Mouse (Mus musculus): ENCODE results near the gene Robo1. TPM values are rescaled to one million over a fixed set of nuclear protein-coding genes. Genes with fewer than 3 reads are reported as not detected.

The Robo1 gene
- polyA plus RNA-seq, 1 experiment from 2014 or later: 26.0 TPM

GRCm38 (mm10) chr16:72670240-72671038 lies 362.3 kb downstream of the Robo1 start:
- ATAC-seq (replicated peaks; ENCODE audit: low FRiP score): peak; percentile 86
- WGBS: 43% methylated on average over 6 of the region's 6 CpGs

GRCm38 (mm10) chr16:72677234-72677633 lies 369.1 kb downstream of the Robo1 start:
- Histone ChIP-seq H3K4me2 (no peak overlapping the region), H3K9me3 (replicated peaks) (no peaks in the 10 kb centered on the region), H3K27ac (no peak overlapping the region), H3K4me1 (peaks cover 18% of the 10 kb centered on the region), H3K9ac (no peak overlapping the region), H3K27me3 (no peaks in the 10 kb centered on the region), H3K4me3 (replicated peaks) (no peak overlapping the region), H3K36me3 (no peaks in the 10 kb centered on the region)
- ATAC-seq (replicated peaks; ENCODE audit: low FRiP score): 0 out of 2 replicates have a peak, but pooled peaks have one; percentile 43
- 47% methylated on average over 5 of the region's 5 CpGs for WGBS

More at GRCm38 (mm10) chr16:72670240-72671038, 362.3 kb downstream of the Robo1 start:
- Histone ChIP-seq H3K27me3 (no peaks in the 10 kb centered on the region), H3K36me3 (no peaks in the 10 kb centered on the region), H3K4me1 (peaks cover 29% of the 10 kb centered on the region), H3K9me3 (replicated peaks) (no peaks in the 10 kb centered on the region), H3K4me3 (replicated peaks) (no peak overlapping the region), H3K9ac (no peak overlapping the region), H3K4me2 (peak overlapping the region; percentile 19), H3K27ac (peak overlapping the region; percentile 66; the same call in 1 of the 2 replicates)

DNA sequence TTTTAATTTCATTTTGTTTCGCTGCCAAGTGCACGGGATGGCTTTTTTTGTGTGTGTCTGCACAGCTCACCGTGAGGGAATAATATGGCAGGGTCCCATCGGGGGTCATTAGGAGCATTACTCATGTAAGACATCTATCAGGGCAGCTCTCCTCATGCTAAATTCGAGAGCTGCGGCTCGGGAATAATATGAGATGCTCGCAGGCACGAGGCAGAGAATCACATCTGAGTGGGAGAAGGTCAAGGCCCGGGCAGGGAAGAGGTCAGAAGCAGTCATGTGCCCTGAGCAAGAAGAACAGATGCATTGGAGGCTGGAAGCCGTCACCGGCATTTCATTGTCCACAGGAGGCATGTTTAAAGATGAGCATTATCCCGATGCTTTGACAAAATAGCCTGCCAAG lies 370.3 kb downstream of the Robo1 start:
- no peak for ATAC-seq (replicated peaks; ENCODE audit: low FRiP score)
- Histone ChIP-seq H3K4me3 (replicated peaks) (no peak overlapping the region), H3K4me1 (peaks cover 18% of the 10 kb centered on the region), H3K4me2 (no peak overlapping the region), H3K9me3 (replicated peaks) (no peaks in the 10 kb centered on the region), H3K27ac (no peak overlapping the region), H3K9ac (no peak overlapping the region), H3K27me3 (no peaks in the 10 kb centered on the region), H3K36me3 (no peaks in the 10 kb centered on the region)
- WGBS: 23% methylated on average over 13 of the region's 13 CpGs

DNA sequence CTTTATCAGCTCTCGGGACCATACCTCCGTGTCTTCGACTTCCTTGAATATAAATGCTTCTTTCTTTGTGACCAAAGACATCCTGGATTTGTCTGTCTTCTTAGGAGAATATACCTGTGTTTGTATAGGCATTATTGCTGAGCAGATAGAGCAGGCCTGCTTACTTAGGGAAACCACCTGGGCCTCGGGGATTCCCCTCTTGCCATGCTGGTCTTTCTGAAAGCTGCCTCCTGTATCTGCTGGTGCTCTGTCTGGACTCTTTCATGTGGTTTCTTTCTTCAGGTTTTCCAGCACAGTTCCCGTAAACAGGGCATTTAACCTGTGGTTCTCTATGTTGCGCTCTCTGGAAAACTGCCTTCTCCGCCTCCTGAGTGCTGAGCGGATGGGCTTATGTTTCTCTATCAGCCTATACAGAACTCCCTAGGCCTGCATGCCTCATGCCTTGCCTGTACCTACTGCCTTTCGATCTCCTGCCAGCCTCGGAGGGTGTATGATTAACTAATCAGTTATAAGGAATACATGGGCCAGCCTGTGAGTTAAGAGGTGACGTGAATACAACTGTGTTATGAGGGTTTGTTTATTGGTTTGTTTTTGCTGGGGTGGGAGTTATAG lies 370.9 kb downstream of the Robo1 start:
- Histone ChIP-seq H3K9ac (no peak overlapping the region), H3K36me3 (no peaks in the 10 kb centered on the region), H3K27ac (no peak overlapping the region), H3K9me3 (replicated peaks) (no peaks in the 10 kb centered on the region), H3K4me1 (peaks cover 18% of the 10 kb centered on the region), H3K4me3 (replicated peaks) (no peak overlapping the region), H3K4me2 (no peak overlapping the region), H3K27me3 (no peaks in the 10 kb centered on the region)
- ATAC-seq (replicated peaks; ENCODE audit: low FRiP score): peak; percentile 50; the same call in 1 of the 2 replicates
- WGBS: 69% methylated on average over 11 of the region's 11 CpGs

- Histone ChIP-seq H3K4me1 (peaks cover 32% of the 10 kb centered on the region), H3K27me3 (no peaks in the 10 kb centered on the region), H3K27ac (peak overlapping the region; percentile 84), H3K4me3 (replicated peaks) (peak overlapping the region; percentile 23), H3K9me3 (replicated peaks) (no peaks in the 10 kb centered on the region), H3K36me3 (no peaks in the 10 kb centered on the region), H3K4me2 (peak overlapping the region; percentile 48), H3K9ac (no peak overlapping the region)
- peak; percentile 81 for ATAC-seq (replicated peaks; ENCODE audit: low FRiP score)
- WGBS: 15% methylated on average over 6 of the region's 6 CpGs
Measured at GRCm38 (mm10) chr16:72685604-72686479, 377.7 kb downstream of the Robo1 start.

- WGBS: 40% methylated on average over 11 of the region's 11 CpGs
- no peaks in the 10 kb centered on the region for H3K36me3 ChIP-seq
- H3K4me1 ChIP-seq: peaks cover 32% of the 10 kb centered on the region
- ATAC-seq (replicated peaks; ENCODE audit: low FRiP score): peak; percentile 40
- H3K27me3 ChIP-seq: no peaks in the 10 kb centered on the region
- peak overlapping the region; percentile 84 for H3K27ac ChIP-seq
- H3K4me3 ChIP-seq (replicated peaks): peak overlapping the region; percentile 23
- H3K4me2 ChIP-seq: peak overlapping the region; percentile 48
- no peak overlapping the region for H3K9ac ChIP-seq
- H3K9me3 ChIP-seq (replicated peaks): no peaks in the 10 kb centered on the region
Measured at GRCm38 (mm10) chr16:72686480-72687053, 378.5 kb downstream of the Robo1 start.

DNA sequence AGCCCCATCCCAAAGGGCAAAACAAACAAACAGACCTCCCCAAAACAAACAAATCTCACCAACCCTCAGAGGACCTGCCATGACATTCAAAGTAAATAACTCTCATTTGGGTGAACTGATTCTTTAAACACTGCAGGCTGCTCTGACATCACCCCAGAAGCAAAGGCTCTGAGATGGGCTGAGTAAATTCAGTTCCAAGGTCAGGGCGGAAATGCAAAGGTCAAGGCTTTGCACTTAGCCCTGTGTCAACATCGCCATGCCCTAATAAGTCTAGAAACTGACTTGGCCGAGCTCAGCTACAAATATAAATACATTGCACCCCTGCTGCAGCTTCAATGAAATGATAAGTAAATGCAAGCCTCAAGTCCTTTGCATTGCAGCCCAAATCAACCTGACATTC lies 379.5 kb downstream of the Robo1 start:
- H3K9me3 ChIP-seq (replicated peaks): no peaks in the 10 kb centered on the region
- no peaks in the 10 kb centered on the region for H3K27me3 ChIP-seq
- WGBS: 26% methylated on average over 3 of the region's 3 CpGs
- no peak for ATAC-seq (replicated peaks; ENCODE audit: low FRiP score)
- no peak overlapping the region for H3K9ac ChIP-seq
- no peak overlapping the region for H3K4me2 ChIP-seq
- H3K36me3 ChIP-seq: no peaks in the 10 kb centered on the region
- no peak overlapping the region for H3K4me3 ChIP-seq (replicated peaks)
- peaks cover 32% of the 10 kb centered on the region for H3K4me1 ChIP-seq
- H3K27ac ChIP-seq: no peak overlapping the region

GRCm38 (mm10) chr16:72688185-72688681 lies 380.1 kb downstream of the Robo1 start:
- Histone ChIP-seq H3K27ac (no peak overlapping the region), H3K4me1 (peaks cover 32% of the 10 kb centered on the region), H3K27me3 (no peaks in the 10 kb centered on the region), H3K36me3 (no peaks in the 10 kb centered on the region), H3K9ac (no peak overlapping the region), H3K4me2 (no peak overlapping the region), H3K4me3 (replicated peaks) (no peak overlapping the region), H3K9me3 (replicated peaks) (no peaks in the 10 kb centered on the region)
- 80% methylated on average over 6 of the region's 6 CpGs for whole genome bisulfite sequencing
- no peak for ATAC-seq (replicated peaks; ENCODE audit: low FRiP score)

DNA sequence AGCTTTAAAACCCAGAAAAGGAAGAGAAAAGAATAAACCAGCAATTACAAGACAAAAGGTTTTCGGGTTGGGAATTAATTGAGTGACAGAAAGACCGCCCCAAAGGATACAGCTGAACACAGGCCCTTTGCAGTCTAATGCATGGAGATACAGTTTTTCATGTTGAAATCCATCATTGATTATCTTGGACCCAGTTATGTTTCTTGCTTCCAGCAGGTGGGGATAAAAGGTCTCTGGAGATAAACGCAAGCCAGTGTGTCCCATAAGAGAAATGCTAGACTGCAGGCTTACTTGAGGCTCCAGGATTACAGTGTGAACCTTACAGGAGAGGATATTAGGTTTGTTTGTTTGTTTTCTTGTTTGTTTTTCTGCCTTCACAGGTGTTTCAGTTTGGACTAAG lies 383.8 kb downstream of the Robo1 start:
- Histone ChIP-seq H3K4me1 (peaks cover 33% of the 10 kb centered on the region), H3K4me3 (replicated peaks) (no peak overlapping the region), H3K27me3 (no peaks in the 10 kb centered on the region), H3K36me3 (no peaks in the 10 kb centered on the region), H3K9ac (no peak overlapping the region), H3K27ac (no peak overlapping the region), H3K4me2 (no peak overlapping the region), H3K9me3 (replicated peaks) (no peaks in the 10 kb centered on the region)
- 51% methylated on average over 3 of the region's 3 CpGs for WGBS
- no peak for ATAC-seq (replicated peaks; ENCODE audit: low FRiP score)

- Histone ChIP-seq H3K36me3 (no peaks in the 10 kb centered on the region), H3K4me1 (peaks cover 18% of the 10 kb centered on the region), H3K9me3 (replicated peaks) (no peaks in the 10 kb centered on the region), H3K27me3 (no peaks in the 10 kb centered on the region), H3K27ac (no peak overlapping the region), H3K4me3 (replicated peaks) (no peak overlapping the region), H3K4me2 (no peak overlapping the region), H3K9ac (no peak overlapping the region)
- no peak; the same call in 1 of the 2 replicates for ATAC-seq (replicated peaks; ENCODE audit: low FRiP score)
- 57% methylated on average over 14 of the region's 14 CpGs for WGBS
Measured at GRCm38 (mm10) chr16:72693446-72694274, 385.6 kb downstream of the Robo1 start.

GRCm38 (mm10) chr16:72694787-72695186 lies 386.7 kb downstream of the Robo1 start:
- peak; percentile 63 for ATAC-seq (replicated peaks; ENCODE audit: low FRiP score)
- H3K4me3 ChIP-seq (replicated peaks): no peak overlapping the region
- no peaks in the 10 kb centered on the region for H3K27me3 ChIP-seq
- H3K36me3 ChIP-seq: no peaks in the 10 kb centered on the region
- WGBS: 40% methylated on average over 5 of the region's 5 CpGs
- H3K4me1 ChIP-seq: peaks cover 18% of the 10 kb centered on the region
- no peaks in the 10 kb centered on the region for H3K9me3 ChIP-seq (replicated peaks)
- H3K9ac ChIP-seq: no peak overlapping the region
- H3K4me2 ChIP-seq: no peak overlapping the region
- peak overlapping the region; percentile 64 for H3K27ac ChIP-seq

Data from kidney, embryonic 15.5 days (tissue).